Mouse (Mus musculus) small intestine, adult 2 months (tissue): ENCODE results near the gene Mfng.

Experiments
- CTCF ChIP-seq: fragments of 200-500 bp; IDR thresholded peaks from 2 replicates; pipeline ENCODE4 v1.5.1; 2012; ENCODE audit warnings: low read depth, mild to moderate bottlenecking, control low read depth, inconsistent platforms, low read length, moderate library complexity, mixed read lengths; ENCODE audit not compliant: insufficient replicate concordance, insufficient read length; ENCODE audit errors: extremely low read depth
- POLR2A ChIP-seq: fragments of 200-500 bp; IDR thresholded peaks from 2 replicates; pipeline ENCODE4 v1.6.1; 2012; ENCODE audit warnings: low read depth, mild to moderate bottlenecking, control low read depth, inconsistent platforms, low read length, moderate library complexity

DNA sequence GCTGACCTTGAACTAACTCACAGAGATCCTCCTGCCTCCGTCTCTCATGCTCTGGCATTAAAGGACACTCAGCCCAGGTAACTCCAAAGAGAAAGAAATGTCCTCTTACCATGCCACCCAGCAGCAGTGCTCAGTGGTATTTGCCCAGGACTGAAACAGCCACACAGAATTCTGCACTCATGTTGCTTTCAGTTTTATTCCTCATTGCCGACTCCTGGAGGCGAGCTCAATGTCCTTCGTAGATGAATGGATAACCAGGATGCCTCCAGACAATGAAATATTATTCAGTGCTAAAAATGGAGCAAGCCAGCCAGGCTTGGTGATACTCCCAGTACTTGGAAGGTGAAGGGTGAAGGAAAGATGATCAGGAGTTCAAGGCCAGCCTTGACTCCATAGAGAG, 40.3 kb upstream of the Mfng start:
- TF ChIP-seq POLR2A (no peak), CTCF (no peak)
